Mouse (Mus musculus): ENCODE results near the gene Ythdf2.

Gene Ythdf2

DNA sequence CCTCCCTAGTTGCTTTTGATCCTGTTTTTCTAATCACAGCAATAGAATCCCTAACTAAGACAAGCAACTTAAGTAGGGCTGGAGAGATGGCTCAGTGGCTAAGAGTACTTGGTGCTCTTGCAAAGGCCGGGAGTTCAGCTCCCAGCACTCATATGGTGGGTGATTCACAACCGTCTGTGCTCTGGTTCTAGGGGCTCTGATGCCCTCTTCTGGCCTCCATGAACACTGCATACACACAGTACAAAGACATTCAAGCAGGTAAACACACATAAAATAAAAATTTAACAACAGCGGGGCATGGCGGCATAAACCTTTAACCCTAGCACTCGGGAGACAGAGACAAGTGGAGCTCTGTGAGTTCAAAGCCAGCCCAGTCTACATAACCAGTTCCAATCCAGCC, 65.9 kb downstream of the Ythdf2 start:
- no peak for DNase-seq (ENCODE audit: low spot score in 2 of 2)

DNA sequence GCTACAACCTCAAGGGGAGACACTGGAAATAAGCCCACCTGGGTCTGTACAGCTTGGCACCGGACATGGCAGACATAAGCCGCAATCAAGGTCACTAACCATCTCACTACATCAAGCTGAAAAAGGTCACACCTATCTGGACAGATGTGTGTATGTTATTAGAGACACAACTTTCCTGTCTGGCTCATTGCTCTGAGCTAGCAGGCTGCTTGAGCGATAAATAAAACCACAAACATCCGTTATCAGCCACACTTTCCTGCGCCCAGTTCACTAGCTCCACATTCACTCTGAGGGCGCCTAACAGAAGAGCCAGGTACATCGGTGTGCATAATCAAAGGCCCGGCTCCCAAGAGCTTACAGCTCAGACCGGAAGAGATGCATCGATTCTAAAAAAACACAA, 67.0 kb downstream of the Ythdf2 start:
- DNase-seq (ENCODE audit: low spot score in 2 of 2): no peak

DNA sequence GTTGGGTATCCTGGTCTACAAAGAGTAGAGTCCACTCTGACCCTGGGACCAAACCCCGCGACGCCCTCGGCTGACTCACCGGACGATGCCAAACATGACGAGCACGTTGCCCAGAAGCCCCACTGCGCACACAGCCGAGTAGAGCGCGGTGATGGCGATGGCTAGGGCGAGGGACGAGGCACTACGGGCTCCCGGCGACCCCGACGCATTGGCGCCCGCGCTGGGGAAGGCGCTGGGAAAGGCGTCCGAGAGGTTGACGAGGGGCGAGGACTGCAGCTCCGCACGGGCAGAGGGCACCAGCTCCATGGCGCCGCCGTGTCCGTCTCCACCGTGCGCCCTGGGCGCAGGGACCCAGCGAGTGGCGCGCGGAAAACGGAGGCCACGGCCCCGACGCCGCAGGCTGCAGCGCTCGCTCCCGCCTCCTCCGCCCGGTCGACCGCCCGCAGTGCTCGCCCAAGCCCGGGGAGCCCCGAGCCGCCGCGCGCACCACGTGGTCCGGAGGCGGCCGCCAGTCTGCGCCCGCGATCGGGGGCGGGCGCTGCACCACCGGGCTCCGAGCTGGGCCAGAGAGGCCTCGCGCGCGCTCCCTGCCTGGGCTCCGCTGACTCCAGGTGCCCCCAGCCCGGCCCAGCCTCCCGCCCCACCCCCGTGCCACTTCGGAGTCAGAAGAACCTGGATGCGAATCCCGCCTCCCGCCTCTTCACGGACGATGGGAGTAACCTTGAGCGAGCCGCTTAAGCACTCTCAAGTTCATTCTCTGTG, 67.8 kb downstream of the Ythdf2 start, which contains the start of gene Oprd1:
TSS of gene Oprd1 (minus strand) at position 407 of the 762 bp plus-strand sequence.
- DNase-seq (ENCODE audit: low spot score in 2 of 2): no peak

DNA sequence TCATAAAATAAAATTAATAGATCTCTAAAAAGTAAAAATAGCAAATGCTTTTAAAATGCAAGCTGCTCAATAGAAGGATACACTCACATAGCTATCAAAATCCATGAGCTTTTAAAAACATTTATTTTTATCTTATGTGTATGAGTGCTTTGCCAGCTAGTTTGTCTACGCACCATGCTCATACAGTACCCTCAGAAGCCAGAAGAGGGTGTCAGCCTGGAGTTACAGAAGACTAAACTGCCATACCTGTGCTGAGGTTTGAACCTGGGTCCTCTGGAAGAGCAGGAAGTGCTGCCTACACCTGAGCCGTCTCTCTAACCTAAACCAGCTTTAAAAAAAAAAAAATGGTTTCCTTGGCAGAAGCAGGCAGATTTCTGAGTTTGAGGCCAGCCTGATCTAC, 73.5 kb downstream of the Ythdf2 start:
- no peak for DNase-seq (ENCODE audit: low spot score in 2 of 2)

DNA sequence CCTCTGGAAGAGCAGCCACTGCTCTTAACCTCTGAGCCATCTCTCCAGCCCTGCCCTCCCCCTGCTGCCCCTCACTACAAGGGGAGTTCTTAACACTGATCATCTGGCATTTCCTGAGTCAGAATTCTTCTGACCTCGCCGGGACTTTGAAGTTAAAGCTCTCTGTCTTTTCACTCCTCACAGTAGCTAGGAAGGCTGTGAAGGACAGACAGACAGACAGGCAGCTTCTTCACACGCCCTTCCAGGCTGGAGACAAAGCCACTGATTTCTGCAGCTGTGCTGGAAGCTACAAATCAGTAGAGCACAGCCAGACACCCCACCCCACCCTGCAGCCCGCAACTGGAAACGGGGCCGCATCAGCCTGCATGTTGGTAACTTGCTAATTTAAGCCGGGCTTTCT, 75.1 kb downstream of the Ythdf2 start:
- DNase-seq (ENCODE audit: low spot score in 2 of 2): no peak

Data from frontal cortex, postnatal 14 days (tissue).